Mouse (Mus musculus): Measurements from ENCODE around the gene Msh5.

DNA sequence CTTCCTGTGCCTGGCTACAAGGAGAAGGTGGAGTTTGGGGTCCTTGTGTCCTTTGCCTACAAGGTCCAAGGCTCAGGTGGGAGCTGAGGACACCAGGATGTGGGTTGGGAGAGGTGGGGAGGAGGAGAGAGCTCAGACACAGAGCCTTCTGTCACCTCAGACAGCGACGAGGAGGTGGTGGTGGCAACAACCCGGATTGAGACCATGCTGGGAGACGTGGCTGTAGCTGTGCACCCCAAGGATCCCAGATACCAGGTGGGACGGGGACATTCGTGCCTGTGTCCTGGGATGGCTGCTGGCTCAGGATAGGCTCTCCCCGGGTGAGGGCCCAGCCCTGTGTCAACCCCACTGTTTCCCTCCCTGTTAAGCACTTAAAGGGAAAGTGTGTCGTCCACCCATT lies 35.1 kb downstream of the Msh5 start:
- TF ChIP-seq ZKSCAN1 (IDR thresholded peaks at IDR 0.05; ENCODE audit: low read depth, low read length) (no peak), GABPA (IDR thresholded peaks at IDR 0.05; ENCODE audit: low read depth, low read length) (no peak), USF2 (IDR thresholded peaks at IDR 0.05; ENCODE audit: borderline replicate concordance in 1 of 2, insufficient read depth in 1 of 2, low read depth in 1 of 2, low read length in 2 of 2) (no peak), NRF1 (IDR thresholded peaks at IDR 0.05; ENCODE audit: insufficient read depth, low read depth, low read length, poor library complexity, severe bottlenecking) (no peak), POLR2AphosphoS5 (IDR thresholded peaks at IDR 0.05; ENCODE audit: borderline replicate concordance, low read depth, low read length) (no peak), RCOR1 (IDR thresholded peaks at IDR 0.05; ENCODE audit: low read depth, low read length) (no peak), POLR2A (IDR thresholded peaks at IDR 0.05; ENCODE audit: control insufficient read depth in 1 of 2, insufficient read depth in 1 of 2, low read depth in 1 of 2, low read length in 2 of 2, poor library complexity in 1 of 2) (no peak), ZMIZ1 (IDR thresholded peaks at IDR 0.05; ENCODE audit: low read depth, low read length) (no peak), CTCF (IDR thresholded peaks at IDR 0.05 in 2 of 3, conservative IDR thresholded peaks at IDR 0.05 in 1 of 3; ENCODE audit: control insufficient read depth in 1 of 3, insufficient read depth in 1 of 3, low read depth in 2 of 3, low read length in 3 of 3, poor library complexity in 1 of 3, severe bottlenecking in 1 of 3) (no peak), UBTF (IDR thresholded peaks at IDR 0.05; ENCODE audit: borderline replicate concordance, insufficient read depth, low read depth, low read length) (no peak), USF1 (IDR thresholded peaks at IDR 0.05; ENCODE audit: low read depth, low read length) (no peak), EP300 (IDR thresholded peaks at IDR 0.05; ENCODE audit: low read depth in 1 of 2, low read length in 2 of 2) (no peak), TCF12 (IDR thresholded peaks at IDR 0.05; ENCODE audit: low read depth, low read length) (no peak)

Measured in MEL (cell line).